Mouse (Mus musculus) frontal cortex, postnatal 25 days (tissue): ENCODE data around the gene Fanci.

Experiments used
- DNase-seq, 2 experiments: peaks; one replicate each; pipeline ENCODE4 v3.0.0; 2022; ENCODE audit warnings: low spot score in 2 of 2

Gene Fanci

GRCm38 (mm10) chr7:79391883-79392649 is at the start of gene Fanci:
Gene Fanci, plus strand, starts transcription at chr7:79391929.
- DNase-seq, result peak; percentile 88 to 93

- DNase-seq, result peak in 1 of 2 experiments; percentile 55
These were observed 45.8 kb upstream of the Fanci start for GRCm38 (mm10) chr7:79345902-79346301.

- no peak for DNase-seq
These were observed 45.1 kb upstream of the Fanci start for GRCm38 (mm10) chr7:79346555-79347075.

- DNase-seq, result no peak
These were observed 44.5 kb upstream of the Fanci start for GRCm38 (mm10) chr7:79347108-79347813.

GRCm38 (mm10) chr7:79348816-79349215 is 42.9 kb upstream of the Fanci start:
- DNase-seq, result no peak

- peak; percentile 60 to 71 for DNase-seq
These were observed 41.9 kb upstream of the Fanci start for GRCm38 (mm10) chr7:79349738-79350386.

- DNase-seq, result peak; percentile 53 to 71
These were observed 33.2 kb upstream of the Fanci start for GRCm38 (mm10) chr7:79358350-79359182.

- DNase-seq, result no peak
These were observed 32.6 kb upstream of the Fanci start for GRCm38 (mm10) chr7:79359183-79359435.

GRCm38 (mm10) chr7:79360056-79360455 is 31.7 kb upstream of the Fanci start:
- DNase-seq, result no peak

GRCm38 (mm10) chr7:79362208-79362607 is 29.5 kb upstream of the Fanci start:
- DNase-seq, result no peak

GRCm38 (mm10) chr7:79362830-79363229 is 28.9 kb upstream of the Fanci start:
- DNase-seq, result no peak

GRCm38 (mm10) chr7:79363370-79364043 is 28.2 kb upstream of the Fanci start:
- DNase-seq, result no peak

- DNase-seq, result no peak
These were observed 23.1 kb upstream of the Fanci start for GRCm38 (mm10) chr7:79368664-79369063.

GRCm38 (mm10) chr7:79369416-79369815 is 22.3 kb upstream of the Fanci start:
- DNase-seq, result no peak

GRCm38 (mm10) chr7:79371321-79371879 is 20.3 kb upstream of the Fanci start:
- peak in 1 of 2 experiments; percentile 68 for DNase-seq

GRCm38 (mm10) chr7:79374017-79374416 is 17.7 kb upstream of the Fanci start:
- DNase-seq, result no peak

- no peak for DNase-seq
These were observed 16.1 kb upstream of the Fanci start for GRCm38 (mm10) chr7:79375594-79375993.

GRCm38 (mm10) chr7:79376516-79377275 is 15.0 kb upstream of the Fanci start:
- DNase-seq, result no peak

GRCm38 (mm10) chr7:79386422-79387133 is 5.2 kb upstream of the Fanci start, which contains the start of gene Rlbp1:
Gene Rlbp1, minus strand, starts transcription at chr7:79387048.
- DNase-seq, result no peak
